Mouse (Mus musculus) layer of hippocampus, adult 9-11 months (tissue): ENCODE data around the gene Rpl21.
"Not testable (repeated sequence)": the region's sequence is repeated elsewhere in the genome, so short reads cannot be mapped to it uniquely, and the experiment has no call there.

ENCODE experiments used
- DNase-seq: peaks from one replicate; pipeline ENCODE4 v3.0.0; 2022

Rpl21 gene

GRCm38 (mm10) chr5:146872981-146873631 is 40.4 kb downstream of the Rpl21 start:
- no peak for DNase-seq

- DNase-seq = no peak
Measured at GRCm38 (mm10) chr5:146876024-146876423, 43.3 kb downstream of the Rpl21 start.

- not testable (repeated sequence) for DNase-seq
Measured at GRCm38 (mm10) chr5:146877882-146878281, 45.2 kb downstream of the Rpl21 start.

- DNase-seq = no peak
Measured at GRCm38 (mm10) chr5:146882261-146882660, 49.6 kb downstream of the Rpl21 start.

GRCm38 (mm10) chr5:146883053-146883452 is 50.4 kb downstream of the Rpl21 start:
- no peak for DNase-seq

GRCm38 (mm10) chr5:146883486-146884272 is 51.0 kb downstream of the Rpl21 start:
- DNase-seq = no peak
